Mouse (Mus musculus) embryonic facial prominence, embryonic 10.5 days (tissue): ENCODE measurements around the gene Aadacl2. TPM values are rescaled to one million over a fixed set of nuclear protein-coding genes. Genes with fewer than 3 reads are reported as not detected.

Source experiments
- polyA plus RNA-seq: library from polyadenylated mRNA; unstranded; fragments of >200 nt; fragmentation: Nextera tagmentation; extraction: Ambion mirVana; gene quantifications from 2 replicates; pipeline ENCODE4 v1.2.1, GENCODE M21; 2016

The Aadacl2 gene
- polyA plus RNA-seq, 1 experiment from 2014 or later, result not detected

Other genes starting within 250 kb of the Aadacl2 start
- not detected in 2 replicates for gene Gm8298, start 145.7 kb upstream of the Aadacl2 start, polyA plus RNA-seq
- gene C130079G13Rik, start 81.5 kb upstream of the Aadacl2 start, polyA plus RNA-seq, result not detected in 2 replicates
- not detected in 2 replicates for gene Aadac, start 19.0 kb downstream of the Aadacl2 start, polyA plus RNA-seq
- gene Sucnr1, start 75.1 kb downstream of the Aadacl2 start, polyA plus RNA-seq, result not detected in 2 replicates